Mouse (Mus musculus): ENCODE results near the gene Syce1l. TPM values are rescaled to one million over a fixed set of nuclear protein-coding genes. Genes with fewer than 3 reads are reported as not detected.

Syce1l gene
- polyA plus RNA-seq, 1 experiment: not detected

- H3K4me1 ChIP-seq (ENCODE audit: control insufficient read depth, insufficient read depth, low read length): no peaks in the 10 kb centered on the region
- TF ChIP-seq CTCF (IDR thresholded peaks at IDR 0.05; ENCODE audit: low read depth, low read length) (no peak), POLR2A (IDR thresholded peaks at IDR 0.05; ENCODE audit: borderline replicate concordance, low read depth, low read length) (no peak)
- no peak overlapping the region for H3K4me3 ChIP-seq (ENCODE audit: insufficient read depth, low read length)
- no peak overlapping the region for H3K27ac ChIP-seq (ENCODE audit: insufficient read depth, low read depth, low read length)
Measured at GRCm38 (mm10) chr8:113669924-113670323, 26.9 kb downstream of the Syce1l start.

DNA sequence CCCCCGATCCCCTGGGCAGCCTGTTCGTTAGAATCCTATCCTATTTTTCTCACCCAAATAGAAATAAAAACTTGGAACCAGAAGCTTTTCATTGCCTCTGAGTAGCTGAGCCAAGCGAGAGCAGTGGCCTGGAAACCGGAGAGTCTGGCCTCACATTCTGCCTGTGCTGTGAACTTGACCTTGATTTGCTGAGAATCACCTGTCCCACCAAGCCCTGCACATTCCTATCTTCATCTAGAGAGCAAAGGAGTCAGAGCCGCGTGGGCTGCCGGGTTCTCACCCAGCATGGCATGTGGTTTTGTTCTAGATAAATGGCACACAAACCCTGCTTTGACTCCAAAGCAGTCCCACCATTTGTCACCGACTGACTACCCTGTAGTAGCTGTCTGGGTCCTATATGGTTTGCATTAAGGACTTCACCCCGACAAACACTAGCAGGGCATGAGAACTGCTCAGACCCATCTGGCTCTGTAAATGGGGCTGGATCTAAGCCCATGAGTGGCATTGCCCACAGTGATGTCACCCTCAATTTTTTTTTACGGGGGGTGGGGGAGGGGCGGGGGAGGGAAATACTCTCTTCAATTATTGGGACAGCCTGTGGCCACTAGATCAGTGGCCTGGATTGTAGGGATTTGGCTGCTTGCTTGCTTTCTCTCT, 29.7 kb downstream of the Syce1l start:
- H3K4me3 ChIP-seq (ENCODE audit: insufficient read depth, low read length): no peak overlapping the region
- no peaks in the 10 kb centered on the region for H3K4me1 ChIP-seq (ENCODE audit: control insufficient read depth, insufficient read depth, low read length)
- TF ChIP-seq POLR2A (IDR thresholded peaks at IDR 0.05; ENCODE audit: borderline replicate concordance, low read depth, low read length) (no peak), CTCF (IDR thresholded peaks at IDR 0.05; ENCODE audit: low read depth, low read length) (no peak)
- no peak overlapping the region for H3K27ac ChIP-seq (ENCODE audit: insufficient read depth, low read depth, low read length)

GRCm38 (mm10) chr8:113673300-113673699, 30.3 kb downstream of the Syce1l start:
- TF ChIP-seq POLR2A (IDR thresholded peaks at IDR 0.05; ENCODE audit: borderline replicate concordance, low read depth, low read length) (no peak), CTCF (IDR thresholded peaks at IDR 0.05; ENCODE audit: low read depth, low read length) (no peak)
- Histone ChIP-seq H3K4me1 (ENCODE audit: control insufficient read depth, insufficient read depth, low read length) (no peaks in the 10 kb centered on the region), H3K4me3 (ENCODE audit: insufficient read depth, low read length) (no peak overlapping the region), H3K27ac (ENCODE audit: insufficient read depth, low read depth, low read length) (no peak overlapping the region)

DNA sequence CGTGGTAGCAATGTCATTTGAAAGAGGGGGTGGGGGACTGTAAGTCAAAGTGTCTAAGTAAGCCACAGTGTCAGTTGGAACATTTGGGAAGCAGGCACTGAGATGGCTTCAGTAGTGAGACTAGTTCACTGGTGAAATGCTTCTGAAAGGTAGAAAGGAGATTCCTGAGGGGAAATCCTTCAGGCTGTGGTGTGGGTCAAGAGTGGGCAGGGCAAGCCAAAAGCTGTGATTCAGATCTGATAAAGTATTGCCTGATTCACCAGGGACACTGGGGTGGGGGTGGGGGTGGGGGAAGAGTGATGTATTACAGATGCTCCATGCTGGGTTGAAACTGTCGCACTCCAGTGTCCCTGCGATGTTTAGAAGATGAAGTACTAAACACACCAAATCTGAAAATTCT, 31.6 kb downstream of the Syce1l start:
- no peak for TF ChIP-seq POLR2A (IDR thresholded peaks at IDR 0.05; ENCODE audit: borderline replicate concordance, low read depth, low read length)
- TF ChIP-seq CTCF (IDR thresholded peaks at IDR 0.05; ENCODE audit: low read depth, low read length): no peak
- H3K4me1 ChIP-seq (ENCODE audit: control insufficient read depth, insufficient read depth, low read length): no peaks in the 10 kb centered on the region
- H3K27ac ChIP-seq (ENCODE audit: insufficient read depth, low read depth, low read length): no peak overlapping the region
- H3K4me3 ChIP-seq (ENCODE audit: insufficient read depth, low read length): no peak overlapping the region

GRCm38 (mm10) chr8:113675281-113675680, 32.3 kb downstream of the Syce1l start:
- H3K4me3 ChIP-seq (ENCODE audit: insufficient read depth, low read length): no peak overlapping the region
- no peaks in the 10 kb centered on the region for H3K4me1 ChIP-seq (ENCODE audit: control insufficient read depth, insufficient read depth, low read length)
- H3K27ac ChIP-seq (ENCODE audit: insufficient read depth, low read depth, low read length): no peak overlapping the region
- TF ChIP-seq POLR2A (IDR thresholded peaks at IDR 0.05; ENCODE audit: borderline replicate concordance, low read depth, low read length) (no peak), CTCF (IDR thresholded peaks at IDR 0.05; ENCODE audit: low read depth, low read length) (no peak)

- no peak overlapping the region for H3K4me3 ChIP-seq (ENCODE audit: insufficient read depth, low read length)
- TF ChIP-seq POLR2A (IDR thresholded peaks at IDR 0.05; ENCODE audit: borderline replicate concordance, low read depth, low read length): no peak
- no peak for TF ChIP-seq CTCF (IDR thresholded peaks at IDR 0.05; ENCODE audit: low read depth, low read length)
Measured at GRCm38 (mm10) chr8:113676811-113677210, 33.8 kb downstream of the Syce1l start.

GRCm38 (mm10) chr8:113679361-113679760, 36.3 kb downstream of the Syce1l start:
- TF ChIP-seq CTCF (IDR thresholded peaks at IDR 0.05; ENCODE audit: low read depth, low read length) (no peak), POLR2A (IDR thresholded peaks at IDR 0.05; ENCODE audit: borderline replicate concordance, low read depth, low read length) (no peak)
- Histone ChIP-seq H3K4me1 (ENCODE audit: control insufficient read depth, insufficient read depth, low read length) (no peaks in the 10 kb centered on the region), H3K27ac (ENCODE audit: insufficient read depth, low read depth, low read length) (no peak overlapping the region), H3K4me3 (ENCODE audit: insufficient read depth, low read length) (no peak overlapping the region)

More at GRCm38 (mm10) chr8:113676811-113677210, 33.8 kb downstream of the Syce1l start:
- Histone ChIP-seq H3K4me1 (ENCODE audit: control insufficient read depth, insufficient read depth, low read length) (no peaks in the 10 kb centered on the region), H3K27ac (ENCODE audit: insufficient read depth, low read depth, low read length) (no peak overlapping the region)

- TF ChIP-seq POLR2A (IDR thresholded peaks at IDR 0.05; ENCODE audit: borderline replicate concordance, low read depth, low read length) (no peak), CTCF (IDR thresholded peaks at IDR 0.05; ENCODE audit: low read depth, low read length) (no peak)
- H3K4me1 ChIP-seq (ENCODE audit: control insufficient read depth, insufficient read depth, low read length): no peaks in the 10 kb centered on the region
- H3K4me3 ChIP-seq (ENCODE audit: insufficient read depth, low read length): no peak overlapping the region
- H3K27ac ChIP-seq (ENCODE audit: insufficient read depth, low read depth, low read length): no peak overlapping the region
Measured at GRCm38 (mm10) chr8:113687889-113688542, 45.0 kb downstream of the Syce1l start.

- no peaks in the 10 kb centered on the region for H3K4me1 ChIP-seq (ENCODE audit: control insufficient read depth, insufficient read depth, low read length)
Measured at GRCm38 (mm10) chr8:113688543-113688915, 45.5 kb downstream of the Syce1l start.

GRCm38 (mm10) chr8:113691622-113692343, 48.8 kb downstream of the Syce1l start:
- TF ChIP-seq POLR2A (IDR thresholded peaks at IDR 0.05; ENCODE audit: borderline replicate concordance, low read depth, low read length): no peak
- TF ChIP-seq CTCF (IDR thresholded peaks at IDR 0.05; ENCODE audit: low read depth, low read length): no peak
- H3K4me1 ChIP-seq (ENCODE audit: control insufficient read depth, insufficient read depth, low read length): no peaks in the 10 kb centered on the region
- no peak overlapping the region for H3K27ac ChIP-seq (ENCODE audit: insufficient read depth, low read depth, low read length)
- no peak overlapping the region for H3K4me3 ChIP-seq (ENCODE audit: insufficient read depth, low read length)

More at GRCm38 (mm10) chr8:113688543-113688915, 45.5 kb downstream of the Syce1l start:
- TF ChIP-seq POLR2A (IDR thresholded peaks at IDR 0.05; ENCODE audit: borderline replicate concordance, low read depth, low read length): no peak
- no peak for TF ChIP-seq CTCF (IDR thresholded peaks at IDR 0.05; ENCODE audit: low read depth, low read length)
- Histone ChIP-seq H3K27ac (ENCODE audit: insufficient read depth, low read depth, low read length) (no peak overlapping the region), H3K4me3 (ENCODE audit: insufficient read depth, low read length) (no peak overlapping the region)

All from bone marrow macrophage, adult 2 months (primary cell).